Mouse (Mus musculus): ENCODE measurements around the gene Cnih3. TPM values are rescaled to one million over a fixed set of nuclear protein-coding genes. Genes with fewer than 3 reads are reported as not detected.
A peak's percentile ranks its signal among the peaks of the same experiment; 100 is the strongest.

The Cnih3 gene
- 0.22 and 0.37 TPM in 2 replicates for total RNA-seq (2012; rRNA removed)

DNA sequence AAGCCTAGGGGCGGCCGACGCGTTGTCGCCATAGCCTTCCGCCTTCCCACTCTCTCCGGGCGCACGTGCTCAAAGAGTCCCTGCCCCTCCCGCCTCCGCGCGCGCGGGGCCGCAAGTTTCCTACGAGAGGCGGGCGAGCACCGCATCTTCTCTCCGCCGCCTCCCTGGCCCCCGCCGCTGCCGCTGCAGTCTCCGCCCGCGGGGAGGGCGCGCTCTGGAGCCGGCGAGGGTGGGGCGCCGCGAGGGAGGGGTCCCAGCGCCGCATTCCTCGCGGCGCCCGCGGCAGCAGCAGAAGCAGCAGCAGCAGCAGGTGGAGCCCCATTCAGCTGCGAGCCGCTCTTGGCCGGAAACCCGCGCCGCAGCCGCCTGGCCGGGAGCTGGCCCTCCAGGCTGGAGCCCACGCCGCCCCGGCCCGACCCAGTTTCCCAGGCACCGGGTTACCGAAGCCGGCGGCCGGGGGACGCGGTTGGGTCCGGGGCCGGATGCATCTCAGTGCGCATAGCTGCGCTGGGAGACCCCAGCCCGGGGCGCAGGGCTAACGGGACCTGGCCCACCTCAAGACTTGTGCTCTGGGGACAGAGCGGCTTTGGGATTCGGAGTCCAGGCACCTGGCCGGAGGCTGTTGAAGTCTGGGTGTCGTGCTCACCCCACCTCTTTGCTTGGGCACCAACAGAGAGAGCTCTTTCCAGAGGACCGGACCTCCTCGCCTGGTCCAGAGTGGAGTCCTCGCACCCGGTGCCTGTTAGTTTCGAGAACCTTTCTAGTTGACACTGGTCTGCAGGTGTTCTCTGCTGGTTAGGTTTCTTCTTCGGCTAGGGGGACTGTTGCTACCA, at the start of gene Cnih3:
Cnih3 (plus strand) TSS at position 262 of the 833 bp plus-strand sequence.
- no peak within 1 kb of the TSS for H3K27ac ChIP-seq (ENCODE audit: insufficient read depth, low read depth, low read length, poor library complexity, severe bottlenecking)
- peak within 1 kb of the TSS; percentile 66 for H3K9ac ChIP-seq (ENCODE audit: insufficient read depth, low read depth, low read length, poor library complexity, severe bottlenecking)
- peak within 1 kb of the TSS; percentile 54 to 76 for H3K4me3 ChIP-seq (ENCODE audit: insufficient read depth in 1 of 2, low read depth in 1 of 2, low read length in 2 of 2, poor library complexity in 1 of 2, severe bottlenecking in 1 of 2)
- in situ Hi-C loops (cut with MboI; ENCODE audit: low sequenced_read_pairs in 2 of 2, unreplicated experiment in 2 of 2): no loop called here
- no peaks in the 10 kb centered on the region for H3K36me3 ChIP-seq (ENCODE audit: control insufficient read depth, insufficient read depth, low read length, poor library complexity, severe bottlenecking)
- no peaks in the 10 kb centered on the region for H3K9me3 ChIP-seq (ENCODE audit: control insufficient read depth, insufficient read depth, low read depth, low read length)
- TF ChIP-seq ZC3H11A (IDR thresholded peaks at IDR 0.05; ENCODE audit: borderline replicate concordance, low read depth, low read length): no peak
- no peak for TF ChIP-seq CHD2 (IDR thresholded peaks at IDR 0.05; ENCODE audit: low read depth, low read length)
- no peak for TF ChIP-seq HCFC1 (IDR thresholded peaks at IDR 0.05; ENCODE audit: borderline replicate concordance, insufficient read depth, low read length)
- no peak for TF ChIP-seq MAFK (IDR thresholded peaks at IDR 0.05; ENCODE audit: insufficient read depth, low read depth, low read length)
- TF ChIP-seq ZNF384 (IDR thresholded peaks at IDR 0.05; ENCODE audit: low read depth, low read length): no peak
- H3K4me1 ChIP-seq (ENCODE audit: control insufficient read depth in 2 of 2, insufficient read depth in 2 of 2, low read length in 2 of 2, poor library complexity in 1 of 2): peaks cover 0 to 11% of the 10 kb centered on the region in 2 experiments; a peak in 2 of 4 replicates
- peak; percentile 43 for DNase-seq (ENCODE audit: low read depth, low spot score)

- DNase-seq (ENCODE audit: low read depth, low spot score): no peak
- H3K4me1 ChIP-seq (ENCODE audit: control insufficient read depth in 2 of 2, insufficient read depth in 2 of 2, low read length in 2 of 2, poor library complexity in 1 of 2): no peaks in the 10 kb centered on the region
Measured at GRCm38 (mm10) chr1:181307981-181308380, 44.4 kb upstream of the Cnih3 start.

DNA sequence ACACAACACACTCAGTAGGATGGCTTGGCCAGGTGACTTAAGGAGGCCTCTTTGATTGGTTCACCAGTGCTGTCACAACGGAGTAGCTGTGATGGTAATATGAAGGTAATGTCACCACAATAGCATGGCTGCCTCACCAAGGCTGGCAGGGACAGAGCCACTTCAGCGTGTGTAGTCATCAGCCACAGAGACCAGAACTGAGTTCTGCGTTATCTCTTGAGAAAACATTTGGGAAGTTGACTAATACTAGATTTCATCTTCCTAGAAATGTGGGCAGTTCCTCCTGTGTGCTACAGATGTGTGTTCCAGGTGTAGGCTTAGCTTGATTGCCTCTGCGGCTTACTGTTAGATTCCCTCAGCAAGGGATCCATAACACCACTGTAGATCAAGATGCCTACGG, 41.7 kb upstream of the Cnih3 start:
- Histone ChIP-seq H3K4me3 (ENCODE audit: insufficient read depth in 1 of 2, low read depth in 1 of 2, low read length in 2 of 2, poor library complexity in 1 of 2, severe bottlenecking in 1 of 2) (no peak overlapping the region), H3K9ac (ENCODE audit: insufficient read depth, low read depth, low read length, poor library complexity, severe bottlenecking) (no peak overlapping the region), H3K27ac (ENCODE audit: insufficient read depth, low read depth, low read length, poor library complexity, severe bottlenecking) (no peak overlapping the region), H3K9me3 (ENCODE audit: control insufficient read depth, insufficient read depth, low read depth, low read length) (no peaks in the 10 kb centered on the region), H3K4me1 (ENCODE audit: control insufficient read depth in 2 of 2, insufficient read depth in 2 of 2, low read length in 2 of 2, poor library complexity in 1 of 2) (no peaks in the 10 kb centered on the region), H3K36me3 (ENCODE audit: control insufficient read depth, insufficient read depth, low read length, poor library complexity, severe bottlenecking) (no peaks in the 10 kb centered on the region)
- TF ChIP-seq ZNF384 (IDR thresholded peaks at IDR 0.05; ENCODE audit: low read depth, low read length): no peak
- no peak for TF ChIP-seq CHD2 (IDR thresholded peaks at IDR 0.05; ENCODE audit: low read depth, low read length)
- no peak for TF ChIP-seq HCFC1 (IDR thresholded peaks at IDR 0.05; ENCODE audit: borderline replicate concordance, insufficient read depth, low read length)
- no peak for TF ChIP-seq ZC3H11A (IDR thresholded peaks at IDR 0.05; ENCODE audit: borderline replicate concordance, low read depth, low read length)
- TF ChIP-seq MAFK (IDR thresholded peaks at IDR 0.05; ENCODE audit: insufficient read depth, low read depth, low read length): no peak
- no peak for DNase-seq (ENCODE audit: low read depth, low spot score)
- in situ Hi-C loops (cut with MboI; ENCODE audit: low sequenced_read_pairs in 2 of 2, unreplicated experiment in 2 of 2): no loop called here

More at GRCm38 (mm10) chr1:181307981-181308380, 44.4 kb upstream of the Cnih3 start:
- Histone ChIP-seq H3K9ac (ENCODE audit: insufficient read depth, low read depth, low read length, poor library complexity, severe bottlenecking) (no peak overlapping the region), H3K36me3 (ENCODE audit: control insufficient read depth, insufficient read depth, low read length, poor library complexity, severe bottlenecking) (no peaks in the 10 kb centered on the region), H3K4me3 (ENCODE audit: insufficient read depth in 1 of 2, low read depth in 1 of 2, low read length in 2 of 2, poor library complexity in 1 of 2, severe bottlenecking in 1 of 2) (no peak overlapping the region), H3K27ac (ENCODE audit: insufficient read depth, low read depth, low read length, poor library complexity, severe bottlenecking) (no peak overlapping the region), H3K9me3 (ENCODE audit: control insufficient read depth, insufficient read depth, low read depth, low read length) (no peaks in the 10 kb centered on the region)
- TF ChIP-seq ZNF384 (IDR thresholded peaks at IDR 0.05; ENCODE audit: low read depth, low read length) (no peak), HCFC1 (IDR thresholded peaks at IDR 0.05; ENCODE audit: borderline replicate concordance, insufficient read depth, low read length) (no peak), ZC3H11A (IDR thresholded peaks at IDR 0.05; ENCODE audit: borderline replicate concordance, low read depth, low read length) (no peak), MAFK (IDR thresholded peaks at IDR 0.05; ENCODE audit: insufficient read depth, low read depth, low read length) (no peak), CHD2 (IDR thresholded peaks at IDR 0.05; ENCODE audit: low read depth, low read length) (no peak)
- in situ Hi-C loops (cut with MboI; ENCODE audit: low sequenced_read_pairs in 2 of 2, unreplicated experiment in 2 of 2): no loop called here

DNA sequence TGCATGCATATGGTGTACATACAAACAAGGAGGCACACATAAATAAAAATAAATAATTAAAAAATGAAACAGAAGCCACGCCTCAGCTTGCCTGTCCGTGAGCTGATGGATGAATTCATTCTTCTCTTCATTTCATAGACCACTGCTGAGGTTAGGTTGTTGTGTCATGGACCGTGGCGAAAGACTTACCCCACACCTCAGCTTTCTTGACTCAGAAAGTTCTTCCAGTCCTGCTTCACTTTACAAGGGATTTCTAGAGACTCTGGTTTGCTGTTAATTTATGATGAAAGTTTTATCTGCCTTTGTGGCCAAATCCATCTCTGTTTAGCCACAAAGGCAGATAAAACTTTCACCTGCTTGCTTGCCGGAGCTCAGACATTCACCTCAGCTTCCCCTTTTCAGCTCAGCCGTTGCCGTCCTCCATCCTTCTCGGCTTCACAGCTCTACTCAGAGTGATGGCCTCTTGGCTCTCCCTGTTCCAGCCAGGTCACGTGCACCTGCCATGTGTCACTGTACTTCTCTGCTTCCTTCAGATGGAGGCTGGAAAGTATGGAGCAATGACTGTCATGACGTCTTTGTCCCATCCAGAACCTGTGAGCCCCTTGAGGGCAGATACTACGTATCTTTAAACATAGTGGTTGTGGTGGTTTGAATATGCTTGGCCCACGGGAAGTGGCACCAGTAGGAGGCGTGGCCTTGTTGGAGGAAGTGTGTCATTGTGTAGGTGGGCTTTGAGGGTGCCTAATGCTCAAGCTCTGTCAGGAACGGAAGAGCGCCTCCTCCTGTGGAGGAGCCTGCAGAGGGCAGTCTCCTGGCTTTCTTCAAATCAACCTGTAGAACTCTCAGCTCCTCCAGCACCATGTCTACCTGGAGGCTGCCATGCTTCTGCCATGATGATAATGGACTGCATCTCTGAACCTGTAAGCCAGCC, 40.0 kb upstream of the Cnih3 start:
- in situ Hi-C loops (cut with MboI; ENCODE audit: low sequenced_read_pairs in 2 of 2, unreplicated experiment in 2 of 2): no loop called here
- no peak for DNase-seq (ENCODE audit: low read depth, low spot score)
- TF ChIP-seq CHD2 (IDR thresholded peaks at IDR 0.05; ENCODE audit: low read depth, low read length): no peak
- no peaks in the 10 kb centered on the region for H3K4me1 ChIP-seq (ENCODE audit: control insufficient read depth in 2 of 2, insufficient read depth in 2 of 2, low read length in 2 of 2, poor library complexity in 1 of 2)
- H3K9ac ChIP-seq (ENCODE audit: insufficient read depth, low read depth, low read length, poor library complexity, severe bottlenecking): no peak overlapping the region
- H3K4me3 ChIP-seq (ENCODE audit: insufficient read depth in 1 of 2, low read depth in 1 of 2, low read length in 2 of 2, poor library complexity in 1 of 2, severe bottlenecking in 1 of 2): no peak overlapping the region
- H3K27ac ChIP-seq (ENCODE audit: insufficient read depth, low read depth, low read length, poor library complexity, severe bottlenecking): no peak overlapping the region
- no peaks in the 10 kb centered on the region for H3K36me3 ChIP-seq (ENCODE audit: control insufficient read depth, insufficient read depth, low read length, poor library complexity, severe bottlenecking)
- H3K9me3 ChIP-seq (ENCODE audit: control insufficient read depth, insufficient read depth, low read depth, low read length): no peaks in the 10 kb centered on the region

Data from ES-E14 (cell line).